Mouse (Mus musculus) testis, adult 2 months (tissue): ENCODE data around the gene Pecr.

ENCODE experiments used
- CTCF ChIP-seq: fragments of 200-500 bp; IDR thresholded peaks from 2 replicates; pipeline ENCODE4 v1.5.1; 2012; ENCODE audit warnings: low read depth, mild to moderate bottlenecking, inconsistent platforms, low read length, moderate library complexity; ENCODE audit not compliant: control insufficient read depth, insufficient read depth, insufficient replicate concordance
- POLR2A ChIP-seq: fragments of 200-500 bp; IDR thresholded peaks from 2 replicates; pipeline ENCODE4 v1.6.1; 2012; ENCODE audit warnings: low read depth, mild to moderate bottlenecking, inconsistent platforms, low read length, moderate library complexity; ENCODE audit not compliant: control insufficient read depth

DNA sequence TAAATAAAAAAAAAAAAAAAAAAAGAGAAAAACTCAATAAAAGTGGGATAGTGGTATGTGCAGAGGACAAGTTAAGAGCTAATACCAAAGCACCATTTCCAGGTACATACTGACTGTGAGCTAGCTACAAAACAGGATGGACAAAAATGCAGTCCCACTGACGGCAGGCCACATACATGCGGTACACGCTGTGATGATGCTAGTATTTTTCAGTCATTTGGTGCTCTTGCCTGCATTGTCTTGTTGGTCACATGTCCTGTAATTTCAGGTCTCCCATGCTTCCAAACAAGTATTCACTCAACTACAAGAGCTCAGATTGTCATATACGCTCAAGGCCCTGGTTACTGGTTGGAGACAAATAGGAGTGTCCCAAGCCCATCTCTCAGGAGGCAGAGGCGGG lies 56.6 kb downstream of the Pecr start:
- TF ChIP-seq POLR2A (no peak), CTCF (no peak)
